Mouse (Mus musculus): ENCODE results near the gene Padi4.
A peak's percentile ranks its signal among the peaks of the same experiment; 100 is the strongest.

GRCm38 (mm10) chr4:140788983-140789382 lies 14.9 kb upstream of the Padi4 start:
- peak; percentile 95; the same call in 1 of the 2 replicates for TF ChIP-seq CTCF (IDR thresholded peaks at IDR 0.05; ENCODE audit: control insufficient read depth, insufficient read depth, insufficient replicate concordance, low read depth, low read length)
- TF ChIP-seq POLR2A (IDR thresholded peaks at IDR 0.05; ENCODE audit: control insufficient read depth, low read depth, low read length): no peak

Measured in testis, adult 2 months (tissue).